Mouse (Mus musculus) MEL (cell line): Measurements from ENCODE around the gene Smim27. TPM values are rescaled to one million over a fixed set of nuclear protein-coding genes. Genes with fewer than 3 reads are reported as not detected.

Source experiments
- DNase-seq: peaks from one replicate; pipeline ENCODE4 v3.0.0; 2011; ENCODE audit warnings: low read depth, low spot score
- H3K27ac ChIP-seq: 2 replicates; pipeline ENCODE4 v1.5.1; 2012; ENCODE audit warnings: low read depth, mild to moderate bottlenecking, control low read depth, low read length, moderate library complexity; ENCODE audit not compliant: control insufficient read depth
- H3K27me3 ChIP-seq, 2 experiments: fragments of 150-350 bp in 1 of 2; sonication (generic) in 1 of 2; 2 replicates each; pipeline ENCODE4 v1.6.1; 2012; ENCODE audit warnings: low read length in 2 of 2, mild to moderate bottlenecking in 2 of 2, improper control_type of control experiment in 1 of 2, moderate library complexity in 1 of 2; ENCODE audit not compliant: insufficient read depth in 2 of 2, control insufficient read depth in 1 of 2
- H3K36me3 ChIP-seq, 2 experiments: 2 replicates each; pipeline ENCODE4 v1.6.1; 2012 to 2014; ENCODE audit warnings: low read length in 2 of 2, improper control_type of control experiment in 1 of 2, inconsistent platforms in 1 of 2, mild to moderate bottlenecking in 1 of 2; ENCODE audit not compliant: insufficient read depth in 2 of 2, control insufficient read depth in 1 of 2
- H3K4me1 ChIP-seq, 2 experiments: fragments of 150-350 bp in 1 of 2; sonication (generic) in 1 of 2; 2 replicates each; pipeline ENCODE4 v1.6.1; 2012; ENCODE audit warnings: low read length in 2 of 2, improper control_type of control experiment in 1 of 2, mild to moderate bottlenecking in 1 of 2; ENCODE audit not compliant: insufficient read depth in 2 of 2, control insufficient read depth in 1 of 2
- H3K4me3 ChIP-seq, 2 experiments: fragments of 150-350 bp in 1 of 2; sonication (generic) in 1 of 2; 2 replicates each; pipeline ENCODE4 v1.5.1; 2012; ENCODE audit warnings: low read depth in 2 of 2, low read length in 2 of 2, mild to moderate bottlenecking in 2 of 2, moderate library complexity in 2 of 2, control low read depth in 1 of 2, improper control_type of control experiment in 1 of 2; ENCODE audit not compliant: control insufficient read depth in 1 of 2, insufficient read depth in 1 of 2
- H3K79me2 ChIP-seq: 2 replicates; pipeline ENCODE4 v1.6.1; 2012; ENCODE audit warnings: mild to moderate bottlenecking, low read length, moderate library complexity; ENCODE audit not compliant: control insufficient read depth, poor library complexity, insufficient read depth
- H3K9ac ChIP-seq: 2 replicates; pipeline ENCODE4 v1.6.1; 2012; ENCODE audit warnings: low read depth, mild to moderate bottlenecking, control low read depth, low read length, moderate library complexity; ENCODE audit not compliant: control insufficient read depth, poor library complexity, severe bottlenecking
- H3K9me3 ChIP-seq: fragments of 150-350 bp; sonication (generic); replicated peaks from 2 replicates; pipeline ENCODE4 v1.6.1; 2012; ENCODE audit warnings: mild to moderate bottlenecking, low read length, improper control_type of control experiment, moderate library complexity; ENCODE audit not compliant: insufficient read depth
- CHD1 ChIP-seq: IDR thresholded peaks from 2 replicates; pipeline ENCODE4 v1.6.1; 2012; ENCODE audit warnings: low read depth, mild to moderate bottlenecking, inconsistent platforms, low read length, improper control_type of control experiment
- CHD2 ChIP-seq: IDR thresholded peaks from 2 replicates; pipeline ENCODE4 v1.6.1; 2011; ENCODE audit warnings: low read length, improper control_type of control experiment
- EP300 ChIP-seq, 2 experiments: IDR thresholded peaks; 2 replicates each; pipeline ENCODE4 v1.6.1; 2011; ENCODE audit warnings: improper control_type of control experiment in 2 of 2, low read length in 2 of 2, low read depth in 1 of 2, mild to moderate bottlenecking in 1 of 2
- GATA1 ChIP-seq: IDR thresholded peaks from 2 replicates; pipeline ENCODE4 v1.6.1; 2011; ENCODE audit warnings: low read depth, low read length, improper control_type of control experiment
- KAT2A ChIP-seq: conservative IDR thresholded peaks from 2 replicates; pipeline ENCODE4 v1.6.1; 2012; ENCODE audit warnings: low read depth, low read length, improper control_type of control experiment, inconsistent platforms
- MAFK ChIP-seq: IDR thresholded peaks from 2 replicates; pipeline ENCODE4 v1.6.1; 2011; ENCODE audit warnings: low read depth, mild to moderate bottlenecking, low read length, improper control_type of control experiment, borderline replicate concordance
- MAX ChIP-seq: IDR thresholded peaks from 2 replicates; pipeline ENCODE4 v1.6.1; 2011; ENCODE audit warnings: low read length, improper control_type of control experiment
- MEF2A ChIP-seq: IDR thresholded peaks from 2 replicates; pipeline ENCODE4 v1.6.1; 2014; ENCODE audit warnings: low read depth, mild to moderate bottlenecking, inconsistent platforms, low read length, improper control_type of control experiment; ENCODE audit not compliant: poor library complexity, insufficient replicate concordance, severe bottlenecking; ENCODE audit errors: extremely low read depth
- MYC ChIP-seq: IDR thresholded peaks from 2 replicates; pipeline ENCODE4 v1.6.1; 2011; ENCODE audit warnings: low read depth, mild to moderate bottlenecking, low read length, improper control_type of control experiment, moderate library complexity
- NRF1 ChIP-seq: IDR thresholded peaks from 2 replicates; pipeline ENCODE4 v1.6.1; 2014; ENCODE audit warnings: low read depth, mild to moderate bottlenecking, inconsistent platforms, low read length, improper control_type of control experiment, moderate library complexity; ENCODE audit not compliant: poor library complexity, insufficient read depth, severe bottlenecking
- POLR2A ChIP-seq, 2 experiments: IDR thresholded peaks; 2 replicates each; pipeline ENCODE4 v1.6.1; 2011 to 2012; ENCODE audit warnings: low read length in 2 of 2, mild to moderate bottlenecking in 2 of 2, control low read depth in 1 of 2, improper control_type of control experiment in 1 of 2, low read depth in 1 of 2, moderate library complexity in 1 of 2; ENCODE audit not compliant: control insufficient read depth in 1 of 2, insufficient read depth in 1 of 2, poor library complexity in 1 of 2
- RAD21 ChIP-seq: IDR thresholded peaks from 2 replicates; pipeline ENCODE4 v1.6.1; 2011; ENCODE audit warnings: mild to moderate bottlenecking, low read depth, low read length, improper control_type of control experiment
- RCOR1 ChIP-seq: IDR thresholded peaks from 2 replicates; pipeline ENCODE4 v1.6.1; 2012; ENCODE audit warnings: low read depth, mild to moderate bottlenecking, inconsistent platforms, low read length, improper control_type of control experiment
- SIN3A ChIP-seq: IDR thresholded peaks from 2 replicates; pipeline ENCODE4 v1.6.1; 2012; ENCODE audit warnings: low read length, improper control_type of control experiment, inconsistent platforms
- SMC3 ChIP-seq: IDR thresholded peaks from 2 replicates; pipeline ENCODE4 v1.6.1; 2011; ENCODE audit warnings: low read depth, low read length, improper control_type of control experiment
- TAL1 ChIP-seq: IDR thresholded peaks from 2 replicates; pipeline ENCODE4 v1.6.1; 2012; ENCODE audit warnings: mild to moderate bottlenecking, inconsistent platforms, low read length, moderate library complexity, mixed read lengths
- TBP ChIP-seq: IDR thresholded peaks from 2 replicates; pipeline ENCODE4 v1.8.0; 2011; ENCODE audit warnings: low read depth, low read length, improper control_type of control experiment
- TCF12 ChIP-seq: IDR thresholded peaks from 2 replicates; pipeline ENCODE4 v1.6.1; 2014; ENCODE audit warnings: low read depth, mild to moderate bottlenecking, inconsistent platforms, low read length, improper control_type of control experiment, moderate library complexity
- USF1 ChIP-seq: IDR thresholded peaks from 2 replicates; pipeline ENCODE4 v1.6.1; 2014; ENCODE audit warnings: low read depth, mild to moderate bottlenecking, inconsistent platforms, low read length, improper control_type of control experiment, moderate library complexity
- USF2 ChIP-seq, 2 experiments: IDR thresholded peaks; 2 replicates each; pipeline ENCODE4 v1.6.1; 2011 to 2012; ENCODE audit warnings: improper control_type of control experiment in 2 of 2, low read length in 2 of 2, borderline replicate concordance in 1 of 2, inconsistent platforms in 1 of 2, low read depth in 1 of 2, mild to moderate bottlenecking in 1 of 2; ENCODE audit not compliant: insufficient read depth in 1 of 2
- ZMIZ1 ChIP-seq: IDR thresholded peaks from 2 replicates; pipeline ENCODE4 v1.6.1; 2012; ENCODE audit warnings: low read depth, mild to moderate bottlenecking, inconsistent platforms, low read length, improper control_type of control experiment, moderate library complexity
- ZNF384 ChIP-seq: IDR thresholded peaks from 2 replicates; pipeline ENCODE4 v1.6.1; 2012; ENCODE audit warnings: low read depth, mild to moderate bottlenecking, inconsistent platforms, low read length, improper control_type of control experiment
- polyA plus RNA-seq, 2 experiments: library from polyadenylated mRNA; stranded (reverse) in 1 of 2; unstranded in 1 of 2; fragments of >175 nt in 1 of 2; fragments of >200 nt in 1 of 2; gene quantifications; 2 replicates each; pipeline versions ENCODE4 v1.2.1 to v1.2.4; 2012; ENCODE audit warnings: low replicate concordance in 2 of 2, low read depth in 1 of 2; ENCODE audit not compliant: insufficient read length in 2 of 2, insufficient read depth in 1 of 2, missing spikeins in 1 of 2
- total RNA-seq: library from RNA; depleted of rRNA; stranded (reverse); fragments of 300-350 nt; gene quantifications from 2 replicates; pipeline ENCODE4 v1.2.3, GENCODE M21; 2012

Gene Smim27
- total and polyA plus RNA-seq, 3 experiments = 7.3 to 12.1 TPM; not detected in 1

- no peaks in the 10 kb centered on the region for H3K79me2 ChIP-seq
- H3K27me3 ChIP-seq = no peaks in the 10 kb centered on the region; a peak in 3 of 4 replicates
- H3K9ac ChIP-seq = no peak overlapping the region
- peaks cover 5 to 15% of the 10 kb centered on the region in 2 experiments for H3K4me1 ChIP-seq
- TF ChIP-seq CHD1 (no peak), KAT2A (no peak), EP300 (IDR thresholded peaks at IDR 0.05; ENCODE audit: low read depth in 1 of 2, low read length in 2 of 2) (no peak)
- H3K27ac ChIP-seq = no peak overlapping the region
- H3K9me3 ChIP-seq = no peaks in the 10 kb centered on the region
- DNase-seq = no peak
- H3K4me3 ChIP-seq = no peak overlapping the region
- peaks cover 0 to 14% of the 10 kb centered on the region in 2 experiments; a peak in 2 of 4 replicates for H3K36me3 ChIP-seq
Observed at GRCm38 (mm10) chr4:40302445-40303125, 33.2 kb downstream of the Smim27 start.

- Histone ChIP-seq H3K4me1 (peaks cover 0 to 10% of the 10 kb centered on the region in 2 experiments; a peak in 3 of 4 replicates), H3K79me2 (no peaks in the 10 kb centered on the region), H3K9ac (no peak overlapping the region), H3K4me3 (no peak overlapping the region), H3K27ac (no peak overlapping the region), H3K36me3 (peaks cover 0 to 18% of the 10 kb centered on the region in 2 experiments; a peak in 2 of 4 replicates), H3K9me3 (no peaks in the 10 kb centered on the region), H3K27me3 (no peaks in the 10 kb centered on the region)
- TF ChIP-seq TCF12 (peak; percentile 58), POLR2A (IDR thresholded peaks at IDR 0.05; ENCODE audit: control insufficient read depth in 1 of 2, insufficient read depth in 1 of 2, low read depth in 1 of 2, low read length in 2 of 2, poor library complexity in 1 of 2) (no peak), EP300 (IDR thresholded peaks at IDR 0.05; ENCODE audit: low read depth in 1 of 2, low read length in 2 of 2) (peak; percentile 18 to 51; a peak in 2 of 4 replicates), TAL1 (peak; percentile 26; the same call in 1 of the 2 replicates), GATA1 (peak; percentile 65), MYC (no peak)
- no peak for DNase-seq
Observed at GRCm38 (mm10) chr4:40309682-40310081, 40.3 kb downstream of the Smim27 start.

GRCm38 (mm10) chr4:40310796-40311383, 41.5 kb downstream of the Smim27 start:
- Histone ChIP-seq H3K79me2 (no peaks in the 10 kb centered on the region), H3K36me3 (peaks cover 0 to 18% of the 10 kb centered on the region in 2 experiments; a peak in 2 of 4 replicates), H3K4me1 (peaks cover 0 to 10% of the 10 kb centered on the region in 2 experiments; a peak in 3 of 4 replicates), H3K27ac (no peak overlapping the region), H3K27me3 (no peaks in the 10 kb centered on the region; a peak in 1 of 4 replicates), H3K4me3 (no peak overlapping the region), H3K9ac (no peak overlapping the region), H3K9me3 (no peaks in the 10 kb centered on the region)
- DNase-seq = no peak
- TF ChIP-seq ZNF384 = no peak
- TF ChIP-seq CHD2 = no peak
- TF ChIP-seq MAFK = no peak
- no peak for TF ChIP-seq CHD1
- TF ChIP-seq MAX = no peak
- no peak for TF ChIP-seq NRF1
- no peak for TF ChIP-seq MEF2A
- TF ChIP-seq POLR2A (IDR thresholded peaks at IDR 0.05; ENCODE audit: control insufficient read depth in 1 of 2, insufficient read depth in 1 of 2, low read depth in 1 of 2, low read length in 2 of 2, poor library complexity in 1 of 2) = no peak
- TF ChIP-seq GATA1 = no peak
- TF ChIP-seq RAD21 = no peak
- TF ChIP-seq TBP = no peak
- TF ChIP-seq SIN3A = no peak
- TF ChIP-seq MYC = no peak
- TF ChIP-seq SMC3 = no peak
- TF ChIP-seq USF1 = no peak
- TF ChIP-seq RCOR1 = no peak
- no peak for TF ChIP-seq USF2 (IDR thresholded peaks at IDR 0.05; ENCODE audit: borderline replicate concordance in 1 of 2, insufficient read depth in 1 of 2, low read depth in 1 of 2, low read length in 2 of 2)
- no peak for TF ChIP-seq KAT2A
- no peak for TF ChIP-seq ZMIZ1
